Mouse (Mus musculus) megakaryocyte, embryonic 14.5 days (primary cell): ENCODE measurements at regions not wholly inside any gene's neighbourhood (a gene's known extent, or its start where the extent isn't known, plus 50 kb on each side); places are given as distances from the start of the nearest gene placed in this dataset.

Experiments
- H3K27me3 ChIP-seq: replicated peaks from 2 replicates; pipeline ENCODE3; 2012; ENCODE audit warnings: inconsistent platforms
- H3K36me3 ChIP-seq: replicated peaks from 2 replicates; pipeline ENCODE3; 2012; ENCODE audit warnings: low read length, inconsistent platforms, mixed read lengths
- H3K4me1 ChIP-seq: 2 replicates; pipeline ENCODE4 v1.6.1; 2012; ENCODE audit warnings: inconsistent platforms
- H3K4me3 ChIP-seq: replicated peaks from 2 replicates; pipeline ENCODE3; 2012; ENCODE audit warnings: moderate library complexity, mild to moderate bottlenecking, inconsistent platforms
- H3K9me3 ChIP-seq: 2 replicates; pipeline ENCODE4 v1.6.1; 2012; ENCODE audit warnings: inconsistent platforms
- FLI1 ChIP-seq: IDR thresholded peaks from 2 replicates; pipeline ENCODE4 v1.6.1; 2012; ENCODE audit warnings: low read length, inconsistent platforms, mixed read lengths
- GATA1 ChIP-seq: IDR thresholded peaks from 3 replicates; pipeline ENCODE4 v1.6.1; 2012; ENCODE audit warnings: mixed read lengths, low read length, inconsistent platforms, borderline replicate concordance

DNA sequence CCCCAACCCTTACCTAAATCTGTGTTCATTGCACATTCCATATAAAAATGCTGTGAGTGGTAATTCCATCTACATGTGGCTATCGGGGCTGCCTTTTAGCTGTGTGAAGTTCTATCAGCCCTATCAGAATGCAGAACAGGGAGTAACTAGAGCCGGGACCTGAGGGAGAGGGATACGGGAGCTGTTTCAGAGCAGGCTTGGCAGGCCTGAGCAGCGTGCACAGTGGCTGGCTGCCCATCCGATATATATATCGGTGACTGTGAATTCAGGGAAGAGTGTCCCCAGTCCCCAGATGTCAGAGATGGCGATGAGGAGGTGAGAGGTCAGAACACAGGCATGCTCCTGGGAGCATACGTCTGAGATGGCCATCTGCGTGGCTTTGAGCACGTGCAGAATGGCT is 79.0 kb downstream of the Arl4c start:
- Histone ChIP-seq H3K9me3 (no peaks in the 10 kb centered on the region), H3K4me1 (0 out of 2 replicates have a peak, but pooled peaks cover 7% of the 10 kb centered on the region), H3K27me3 (peaks cover 42% of the 10 kb centered on the region), H3K4me3 (no peak overlapping the region), H3K36me3 (no peaks in the 10 kb centered on the region)
- TF ChIP-seq FLI1, result no peak
- no peak for TF ChIP-seq GATA1

DNA sequence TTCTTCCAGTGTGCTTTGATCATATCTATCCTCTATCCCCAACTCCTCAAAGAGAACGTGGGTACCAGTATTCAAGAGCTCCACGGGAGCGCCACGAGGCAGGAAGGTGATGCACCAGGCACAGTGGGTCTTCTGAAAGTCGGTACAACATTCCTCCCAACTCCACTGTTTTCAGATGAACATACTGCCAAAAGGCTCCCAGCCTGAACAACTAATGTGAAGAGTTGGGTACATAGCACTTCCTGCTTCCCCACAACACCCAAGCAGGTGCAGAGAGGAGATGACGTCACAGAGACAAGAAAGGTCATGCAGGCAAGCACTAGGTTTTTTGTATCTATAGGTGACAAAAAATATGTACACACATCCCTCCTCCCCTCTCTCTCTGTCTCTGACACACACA is 79.7 kb downstream of the Arl4c start:
- Histone ChIP-seq H3K4me3 (no peak overlapping the region), H3K4me1 (0 out of 2 replicates have a peak, but pooled peaks cover 7% of the 10 kb centered on the region), H3K27me3 (peaks cover 39% of the 10 kb centered on the region), H3K36me3 (no peaks in the 10 kb centered on the region), H3K9me3 (peaks cover 5% of the 10 kb centered on the region)
- TF ChIP-seq FLI1, result no peak
- no peak for TF ChIP-seq GATA1

- 0 out of 2 replicates have a peak, but pooled peaks cover 7% of the 10 kb centered on the region for H3K4me1 ChIP-seq
- no peak for TF ChIP-seq FLI1
- TF ChIP-seq GATA1, result no peak
- H3K4me3 ChIP-seq, result no peak overlapping the region
- no peaks in the 10 kb centered on the region for H3K36me3 ChIP-seq
- H3K27me3 ChIP-seq, result peaks cover 33% of the 10 kb centered on the region
- H3K9me3 ChIP-seq, result peaks cover 5% of the 10 kb centered on the region
Measured at GRCm38 (mm10) chr1:88621214-88621613, 80.8 kb downstream of the Arl4c start.

GRCm38 (mm10) chr1:88613007-88613406 is 89.0 kb downstream of the Arl4c start:
- Histone ChIP-seq H3K9me3 (peaks cover 5% of the 10 kb centered on the region), H3K4me3 (no peak overlapping the region), H3K4me1 (peaks cover 13% of the 10 kb centered on the region), H3K36me3 (no peaks in the 10 kb centered on the region), H3K27me3 (peaks cover 23% of the 10 kb centered on the region)
- no peak for TF ChIP-seq FLI1
- no peak for TF ChIP-seq GATA1

DNA sequence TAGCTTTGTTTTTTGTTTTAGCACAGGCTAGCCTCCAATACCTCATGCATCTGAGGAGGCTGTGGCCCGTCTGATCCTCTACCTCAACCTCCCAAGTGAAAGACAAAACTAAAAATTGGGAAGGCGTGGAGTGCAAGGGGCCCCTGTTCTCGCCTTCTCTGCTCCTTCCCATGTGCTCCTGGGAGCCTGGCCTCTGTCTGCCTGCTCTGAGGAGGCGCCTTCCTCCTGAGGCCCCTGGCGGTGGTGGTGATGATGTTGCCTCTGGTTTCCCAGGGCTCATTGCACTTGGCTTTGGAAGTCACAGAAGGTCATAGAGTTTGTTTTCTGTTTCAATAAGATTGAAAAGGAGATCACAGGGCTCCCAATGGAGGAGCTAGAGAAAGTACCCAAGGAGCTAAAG is 90.8 kb downstream of the Arl4c start:
- H3K9me3 ChIP-seq, result no peaks in the 10 kb centered on the region
- no peaks in the 10 kb centered on the region for H3K36me3 ChIP-seq
- peaks cover 28% of the 10 kb centered on the region for H3K27me3 ChIP-seq
- no peak overlapping the region for H3K4me3 ChIP-seq
- TF ChIP-seq GATA1 (no peak), FLI1 (no peak)
- H3K4me1 ChIP-seq, result peaks cover 14% of the 10 kb centered on the region

DNA sequence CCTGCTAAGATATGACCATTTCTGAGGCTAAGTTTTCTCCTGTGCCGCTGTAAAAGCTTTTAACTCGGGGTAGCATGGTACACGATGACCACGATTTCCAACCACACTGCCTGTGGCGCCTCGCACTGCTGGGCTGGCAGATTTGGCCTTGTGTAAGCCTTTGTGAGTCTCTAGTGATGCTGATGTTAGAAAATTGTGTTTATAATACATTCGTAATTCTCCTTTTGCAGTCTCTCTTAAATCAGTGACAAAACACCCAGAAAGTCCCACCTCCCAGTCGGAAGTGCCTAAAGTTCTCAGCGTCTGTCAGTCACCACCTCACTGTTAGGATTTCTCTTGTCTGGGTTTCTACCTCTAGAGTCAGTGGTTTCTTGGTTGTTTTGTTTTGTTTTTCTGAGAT is 91.2 kb downstream of the Arl4c start:
- no peaks in the 10 kb centered on the region for H3K9me3 ChIP-seq
- no peaks in the 10 kb centered on the region for H3K36me3 ChIP-seq
- TF ChIP-seq GATA1, result no peak
- no peak for TF ChIP-seq FLI1
- no peak overlapping the region for H3K4me3 ChIP-seq
- H3K27me3 ChIP-seq, result peaks cover 29% of the 10 kb centered on the region
- H3K4me1 ChIP-seq, result peaks cover 16% of the 10 kb centered on the region

DNA sequence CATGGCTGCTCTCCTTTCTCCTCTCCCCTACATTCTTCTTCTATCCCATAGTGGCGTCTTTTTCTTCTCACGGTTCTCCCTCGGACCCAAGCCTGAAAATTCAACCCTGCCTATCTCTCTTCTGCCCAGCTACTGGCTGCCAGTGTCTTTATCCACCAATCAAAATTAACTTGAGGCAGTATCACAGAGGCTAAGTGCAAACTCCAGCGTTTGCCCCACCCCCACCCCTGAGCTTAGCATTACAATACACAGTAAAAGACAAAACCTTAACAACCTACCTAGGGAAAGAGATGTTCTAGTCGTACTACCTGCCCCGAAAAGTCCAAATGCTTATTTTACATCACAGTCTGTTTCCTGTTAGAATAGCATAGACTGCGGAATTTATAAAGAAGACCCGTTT is 93.2 kb downstream of the Arl4c start:
- Histone ChIP-seq H3K9me3 (no peaks in the 10 kb centered on the region), H3K36me3 (no peaks in the 10 kb centered on the region), H3K4me3 (no peak overlapping the region), H3K4me1 (peaks cover 16% of the 10 kb centered on the region), H3K27me3 (peaks cover 35% of the 10 kb centered on the region)
- TF ChIP-seq GATA1 (no peak), FLI1 (no peak)

GRCm38 (mm10) chr1:88608236-88608635 is 93.8 kb downstream of the Arl4c start:
- H3K9me3 ChIP-seq, result no peaks in the 10 kb centered on the region
- TF ChIP-seq FLI1, result no peak
- no peak for TF ChIP-seq GATA1
- H3K4me1 ChIP-seq, result peaks cover 16% of the 10 kb centered on the region
- H3K4me3 ChIP-seq, result no peak overlapping the region
- no peaks in the 10 kb centered on the region for H3K36me3 ChIP-seq
- peaks cover 35% of the 10 kb centered on the region for H3K27me3 ChIP-seq

DNA sequence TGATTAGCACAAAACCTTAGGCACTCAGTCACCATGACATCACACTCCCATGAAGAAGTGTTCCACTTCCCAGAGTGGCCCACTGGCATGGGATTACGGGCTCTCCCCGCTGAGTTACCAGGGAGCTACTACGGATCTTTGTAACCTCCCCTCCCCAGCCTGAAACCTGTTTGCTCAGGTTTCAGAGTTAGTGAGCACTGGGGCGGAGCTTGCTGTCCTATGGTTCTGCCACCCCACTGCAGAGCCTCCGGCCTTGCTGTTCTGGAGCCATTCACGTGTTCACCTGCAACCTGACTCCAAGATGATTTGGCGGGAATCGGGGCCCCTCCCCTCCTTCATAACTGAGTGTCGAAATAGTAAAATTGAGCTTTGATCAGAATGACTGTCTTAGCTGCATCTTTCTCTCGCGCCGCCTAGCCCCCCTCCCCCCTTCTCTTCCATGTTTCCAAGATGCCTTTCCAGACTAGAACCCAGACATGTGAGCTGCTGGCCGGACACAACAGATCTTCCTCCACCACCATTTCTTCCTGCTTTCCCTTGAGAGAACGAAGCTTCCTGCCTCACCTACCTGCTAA is 95.8 kb upstream of the Glrp1 start:
- H3K36me3 ChIP-seq, result peaks cover 5% of the 10 kb centered on the region
- peaks cover 24% of the 10 kb centered on the region for H3K27me3 ChIP-seq
- H3K4me1 ChIP-seq, result peaks cover 10% of the 10 kb centered on the region
- no peak overlapping the region for H3K4me3 ChIP-seq
- H3K9me3 ChIP-seq, result peaks cover 15% of the 10 kb centered on the region
- TF ChIP-seq GATA1 (no peak), FLI1 (no peak)

DNA sequence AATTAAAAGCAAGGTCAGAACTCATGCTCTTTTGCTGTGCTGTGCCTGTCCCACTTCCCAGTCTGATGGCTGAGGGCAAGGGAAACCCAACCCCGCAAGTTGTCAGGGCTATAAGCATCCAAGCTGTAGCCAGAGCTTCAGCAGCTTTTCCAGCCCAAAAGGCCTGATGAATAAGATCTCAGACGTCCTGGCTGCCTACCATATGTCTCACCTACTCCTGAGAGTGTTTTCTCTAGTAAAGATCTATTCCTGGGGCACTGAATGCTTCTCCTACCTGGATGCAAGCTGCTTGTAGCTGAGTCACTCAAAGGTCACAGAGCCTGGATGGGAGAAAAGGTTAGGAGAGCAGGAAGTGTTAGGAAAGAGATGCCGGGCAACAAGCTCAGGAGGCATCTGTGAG is 92.4 kb upstream of the Glrp1 start:
- TF ChIP-seq GATA1 (no peak), FLI1 (no peak)
- H3K27me3 ChIP-seq, result peaks cover 12% of the 10 kb centered on the region
- peaks cover 13% of the 10 kb centered on the region for H3K4me1 ChIP-seq
- H3K36me3 ChIP-seq, result peaks cover 5% of the 10 kb centered on the region
- no peak overlapping the region for H3K4me3 ChIP-seq
- H3K9me3 ChIP-seq, result peaks cover 21% of the 10 kb centered on the region

DNA sequence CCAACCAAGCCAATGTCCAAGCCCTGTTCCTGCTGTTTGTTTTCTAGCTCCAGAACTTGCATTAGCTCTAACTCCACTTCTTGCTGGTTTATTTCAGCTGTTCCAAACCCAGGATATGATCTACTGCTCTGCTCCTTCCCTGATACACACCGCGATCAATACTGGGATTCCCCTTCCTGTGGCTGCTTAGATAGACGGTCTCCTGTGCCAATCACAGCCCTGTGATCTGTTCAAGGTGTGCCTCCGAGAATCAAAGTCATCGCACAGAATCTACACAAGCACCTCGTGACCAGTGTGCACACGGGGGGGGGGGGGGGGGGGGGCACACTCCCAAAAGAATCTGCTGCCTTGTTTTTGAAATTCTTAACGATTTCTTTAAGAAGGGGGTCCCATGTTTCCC is 91.9 kb upstream of the Glrp1 start:
- no peak overlapping the region for H3K4me3 ChIP-seq
- peaks cover 5% of the 10 kb centered on the region for H3K36me3 ChIP-seq
- H3K9me3 ChIP-seq, result peaks cover 21% of the 10 kb centered on the region
- H3K27me3 ChIP-seq, result peaks cover 12% of the 10 kb centered on the region
- TF ChIP-seq GATA1 (no peak), FLI1 (no peak)
- peaks cover 17% of the 10 kb centered on the region for H3K4me1 ChIP-seq
